Mouse (Mus musculus) cerebellum, adult 2 months (tissue): ENCODE results near the gene Tulp2.

Experiments
- CTCF ChIP-seq: fragments of 200-500 bp; IDR thresholded peaks from 2 replicates; pipeline ENCODE4 v1.5.1; 2011; ENCODE audit warnings: low read depth, mild to moderate bottlenecking, control low read depth, low read length, moderate library complexity, borderline replicate concordance; ENCODE audit not compliant: insufficient read depth
- POLR2A ChIP-seq: fragments of 200-500 bp; IDR thresholded peaks from 2 replicates; pipeline ENCODE4 v1.6.1; 2011; ENCODE audit warnings: low read length, control low read depth, borderline replicate concordance; ENCODE audit not compliant: insufficient read depth

- TF ChIP-seq POLR2A: peak; percentile 42; the same call in 1 of the 2 replicates
- TF ChIP-seq CTCF: no peak
Observed at GRCm38 (mm10) chr7:45475291-45475969, 6.2 kb upstream of the Tulp2 start.
